Mouse (Mus musculus) MEL (cell line): ENCODE results near the gene Inpp5d. TPM values are rescaled to one million over a fixed set of nuclear protein-coding genes. Genes with fewer than 3 reads are reported as not detected.

Experiments used
- DNase-seq: peaks from one replicate; pipeline ENCODE4 v3.0.0; 2011; ENCODE audit warnings: low read depth, low spot score
- H3K27ac ChIP-seq: 2 replicates; pipeline ENCODE4 v1.5.1; 2012; ENCODE audit warnings: low read depth, mild to moderate bottlenecking, control low read depth, low read length, moderate library complexity; ENCODE audit not compliant: control insufficient read depth
- H3K27me3 ChIP-seq, 2 experiments: fragments of 150-350 bp in 1 of 2; sonication (generic) in 1 of 2; 2 replicates each; pipeline ENCODE4 v1.6.1; 2012; ENCODE audit warnings: low read length in 2 of 2, mild to moderate bottlenecking in 2 of 2, improper control_type of control experiment in 1 of 2, moderate library complexity in 1 of 2; ENCODE audit not compliant: insufficient read depth in 2 of 2, control insufficient read depth in 1 of 2
- H3K36me3 ChIP-seq, 2 experiments: 2 replicates each; pipeline ENCODE4 v1.6.1; 2012 to 2014; ENCODE audit warnings: low read length in 2 of 2, improper control_type of control experiment in 1 of 2, inconsistent platforms in 1 of 2, mild to moderate bottlenecking in 1 of 2; ENCODE audit not compliant: insufficient read depth in 2 of 2, control insufficient read depth in 1 of 2
- H3K4me1 ChIP-seq, 2 experiments: fragments of 150-350 bp in 1 of 2; sonication (generic) in 1 of 2; 2 replicates each; pipeline ENCODE4 v1.6.1; 2012; ENCODE audit warnings: low read length in 2 of 2, improper control_type of control experiment in 1 of 2, mild to moderate bottlenecking in 1 of 2; ENCODE audit not compliant: insufficient read depth in 2 of 2, control insufficient read depth in 1 of 2
- H3K4me3 ChIP-seq, 2 experiments: fragments of 150-350 bp in 1 of 2; sonication (generic) in 1 of 2; 2 replicates each; pipeline ENCODE4 v1.5.1; 2012; ENCODE audit warnings: low read depth in 2 of 2, low read length in 2 of 2, mild to moderate bottlenecking in 2 of 2, moderate library complexity in 2 of 2, control low read depth in 1 of 2, improper control_type of control experiment in 1 of 2; ENCODE audit not compliant: control insufficient read depth in 1 of 2, insufficient read depth in 1 of 2
- H3K79me2 ChIP-seq: 2 replicates; pipeline ENCODE4 v1.6.1; 2012; ENCODE audit warnings: mild to moderate bottlenecking, low read length, moderate library complexity; ENCODE audit not compliant: control insufficient read depth, poor library complexity, insufficient read depth
- H3K9ac ChIP-seq: 2 replicates; pipeline ENCODE4 v1.6.1; 2012; ENCODE audit warnings: low read depth, mild to moderate bottlenecking, control low read depth, low read length, moderate library complexity; ENCODE audit not compliant: control insufficient read depth, poor library complexity, severe bottlenecking
- H3K9me3 ChIP-seq: fragments of 150-350 bp; sonication (generic); replicated peaks from 2 replicates; pipeline ENCODE4 v1.6.1; 2012; ENCODE audit warnings: mild to moderate bottlenecking, low read length, improper control_type of control experiment, moderate library complexity; ENCODE audit not compliant: insufficient read depth
- BHLHE40 ChIP-seq: IDR thresholded peaks from 2 replicates; pipeline ENCODE4 v1.6.1; 2012; ENCODE audit warnings: low read depth, mild to moderate bottlenecking, inconsistent platforms, low read length, improper control_type of control experiment, borderline replicate concordance
- ELF1 ChIP-seq: IDR thresholded peaks from 2 replicates; pipeline ENCODE4 v1.6.1; 2014; ENCODE audit warnings: low read depth, mild to moderate bottlenecking, inconsistent platforms, low read length, improper control_type of control experiment, moderate library complexity
- ETS1 ChIP-seq: IDR thresholded peaks from 2 replicates; pipeline ENCODE4 v1.6.1; 2012; ENCODE audit warnings: low read depth, mild to moderate bottlenecking, inconsistent platforms, low read length, improper control_type of control experiment, moderate library complexity
- MAZ ChIP-seq: IDR thresholded peaks from 2 replicates; pipeline ENCODE4 v1.6.1; 2012; ENCODE audit warnings: low read depth, mild to moderate bottlenecking, inconsistent platforms, low read length, improper control_type of control experiment
- MYC ChIP-seq: IDR thresholded peaks from 2 replicates; pipeline ENCODE4 v1.6.1; 2011; ENCODE audit warnings: low read depth, mild to moderate bottlenecking, low read length, improper control_type of control experiment, moderate library complexity
- NELFE ChIP-seq: IDR thresholded peaks from 2 replicates; pipeline ENCODE4 v1.6.1; 2011; ENCODE audit warnings: low read depth, low read length, improper control_type of control experiment
- POLR2A ChIP-seq, 2 experiments: IDR thresholded peaks; 2 replicates each; pipeline ENCODE4 v1.6.1; 2011 to 2012; ENCODE audit warnings: low read length in 2 of 2, mild to moderate bottlenecking in 2 of 2, control low read depth in 1 of 2, improper control_type of control experiment in 1 of 2, low read depth in 1 of 2, moderate library complexity in 1 of 2; ENCODE audit not compliant: control insufficient read depth in 1 of 2, insufficient read depth in 1 of 2, poor library complexity in 1 of 2
- RCOR1 ChIP-seq: IDR thresholded peaks from 2 replicates; pipeline ENCODE4 v1.6.1; 2012; ENCODE audit warnings: low read depth, mild to moderate bottlenecking, inconsistent platforms, low read length, improper control_type of control experiment
- SIN3A ChIP-seq: IDR thresholded peaks from 2 replicates; pipeline ENCODE4 v1.6.1; 2012; ENCODE audit warnings: low read length, improper control_type of control experiment, inconsistent platforms
- TCF12 ChIP-seq: IDR thresholded peaks from 2 replicates; pipeline ENCODE4 v1.6.1; 2014; ENCODE audit warnings: low read depth, mild to moderate bottlenecking, inconsistent platforms, low read length, improper control_type of control experiment, moderate library complexity
- USF1 ChIP-seq: IDR thresholded peaks from 2 replicates; pipeline ENCODE4 v1.6.1; 2014; ENCODE audit warnings: low read depth, mild to moderate bottlenecking, inconsistent platforms, low read length, improper control_type of control experiment, moderate library complexity
- ZMIZ1 ChIP-seq: IDR thresholded peaks from 2 replicates; pipeline ENCODE4 v1.6.1; 2012; ENCODE audit warnings: low read depth, mild to moderate bottlenecking, inconsistent platforms, low read length, improper control_type of control experiment, moderate library complexity
- ZNF384 ChIP-seq: IDR thresholded peaks from 2 replicates; pipeline ENCODE4 v1.6.1; 2012; ENCODE audit warnings: low read depth, mild to moderate bottlenecking, inconsistent platforms, low read length, improper control_type of control experiment
- polyA plus RNA-seq, 2 experiments: library from polyadenylated mRNA; stranded (reverse) in 1 of 2; unstranded in 1 of 2; fragments of >175 nt in 1 of 2; fragments of >200 nt in 1 of 2; gene quantifications; 2 replicates each; pipeline versions ENCODE4 v1.2.1 to v1.2.4; 2012; ENCODE audit warnings: low replicate concordance in 2 of 2, low read depth in 1 of 2; ENCODE audit not compliant: insufficient read length in 2 of 2, insufficient read depth in 1 of 2, missing spikeins in 1 of 2
- total RNA-seq: library from RNA; depleted of rRNA; stranded (reverse); fragments of 300-350 nt; gene quantifications from 2 replicates; pipeline ENCODE4 v1.2.3, GENCODE M21; 2012

The Inpp5d gene
- total and polyA plus RNA-seq, 3 experiments: 69.4 to 71.3 TPM; not detected in 1

DNA sequence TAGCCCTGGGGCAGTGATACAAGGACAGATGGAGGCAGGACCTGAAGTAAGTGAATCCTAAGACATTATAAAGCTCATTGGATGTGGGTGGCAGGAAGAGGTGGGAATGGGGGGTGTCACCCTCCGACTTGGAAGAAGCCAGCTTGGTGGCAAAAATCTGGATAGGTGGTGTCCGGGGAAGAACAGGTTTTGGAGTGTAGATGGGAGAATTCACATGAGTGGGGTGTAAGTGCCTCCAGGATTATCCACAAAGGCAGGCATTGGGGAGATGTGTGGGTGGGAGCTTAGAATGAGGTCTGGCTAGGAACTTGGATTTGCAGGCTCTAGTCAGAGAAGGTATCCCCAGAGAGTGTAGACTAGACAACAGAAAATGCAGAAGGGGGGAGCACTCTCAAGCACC is 14.8 kb upstream of the Inpp5d start:
- H3K9me3 ChIP-seq: no peaks in the 10 kb centered on the region
- H3K27me3 ChIP-seq: peaks cover 8 to 10% of the 10 kb centered on the region in 2 experiments
- TF ChIP-seq BHLHE40 (no peak), TCF12 (no peak), NELFE (no peak), MYC (no peak), ETS1 (no peak), ELF1 (no peak)
- no peak overlapping the region for H3K27ac ChIP-seq
- H3K79me2 ChIP-seq: no peaks in the 10 kb centered on the region
- no peak for DNase-seq
- H3K4me1 ChIP-seq: peaks cover 0 to 7% of the 10 kb centered on the region in 2 experiments; a peak in 1 of 4 replicates
- no peak overlapping the region for H3K4me3 ChIP-seq
- H3K9ac ChIP-seq: no peak overlapping the region
- H3K36me3 ChIP-seq: peaks cover 0 to 5% of the 10 kb centered on the region in 2 experiments; a peak in 2 of 4 replicates

DNA sequence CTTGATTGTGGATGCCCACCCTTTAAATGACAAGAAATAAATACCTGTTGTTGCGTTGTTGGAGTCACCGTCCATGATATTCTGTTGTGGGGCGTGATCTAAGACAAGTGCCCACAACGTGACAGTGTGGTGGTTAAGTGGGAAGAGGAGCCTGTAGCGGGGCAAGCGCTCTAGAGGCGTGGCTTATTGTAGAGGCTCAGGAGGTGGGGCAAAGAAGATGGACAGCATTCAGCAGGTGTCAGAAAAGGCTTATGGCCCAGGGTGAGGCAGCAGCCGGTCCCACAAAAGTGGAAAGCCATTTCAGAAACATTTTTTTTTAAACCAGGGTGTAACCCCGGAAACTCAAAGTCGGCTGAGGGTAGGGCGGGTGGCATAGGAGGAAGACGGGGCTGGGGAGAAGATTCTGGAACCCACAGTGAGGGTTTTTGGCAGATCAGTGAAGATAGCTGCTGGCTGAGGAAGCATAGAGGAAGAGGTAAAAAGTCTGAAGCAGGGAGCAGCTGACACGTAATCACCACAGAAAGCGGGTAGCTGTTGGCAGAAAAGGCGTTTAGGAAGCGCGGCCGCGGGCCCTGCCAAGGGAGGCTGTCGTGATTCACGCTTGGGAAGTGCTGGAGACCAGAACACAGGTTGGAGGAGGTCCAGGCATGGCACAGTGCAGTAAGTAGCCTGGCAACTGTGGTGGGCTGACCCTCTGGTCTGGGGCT is 12.6 kb upstream of the Inpp5d start:
- H3K9me3 ChIP-seq: no peaks in the 10 kb centered on the region
- no peak for TF ChIP-seq MYC
- no peak for TF ChIP-seq ZMIZ1
- TF ChIP-seq SIN3A: 0 out of 2 replicates have a peak, but pooled peaks have one; percentile 48
- TF ChIP-seq ETS1: 0 out of 2 replicates have a peak, but pooled peaks have one; percentile 16
- TF ChIP-seq POLR2A (IDR thresholded peaks at IDR 0.05; ENCODE audit: control insufficient read depth in 1 of 2, insufficient read depth in 1 of 2, low read depth in 1 of 2, low read length in 2 of 2, poor library complexity in 1 of 2): no peak
- TF ChIP-seq USF1: 0 out of 2 replicates have a peak, but pooled peaks have one; percentile 5
- TF ChIP-seq RCOR1: 0 out of 2 replicates have a peak, but pooled peaks have one; percentile 14
- TF ChIP-seq MAZ: no peak
- peak; percentile 58 for TF ChIP-seq ZNF384
- peak; percentile 55 for DNase-seq
- H3K79me2 ChIP-seq: no peaks in the 10 kb centered on the region
- no peak overlapping the region for H3K27ac ChIP-seq
- H3K4me3 ChIP-seq: peak overlapping the region; percentile 3 to 43; a peak in 3 of 4 replicates
- peaks cover 4 to 6% of the 10 kb centered on the region in 2 experiments for H3K27me3 ChIP-seq
- H3K9ac ChIP-seq: peak overlapping the region; percentile 18; the same call in 1 of the 2 replicates
- peaks cover 0 to 5% of the 10 kb centered on the region in 2 experiments; a peak in 2 of 4 replicates for H3K36me3 ChIP-seq
- peaks cover 0 to 7% of the 10 kb centered on the region in 2 experiments; a peak in 1 of 4 replicates for H3K4me1 ChIP-seq
